Mouse (Mus musculus): ENCODE results near the gene Rexo5. TPM values are rescaled to one million over a fixed set of nuclear protein-coding genes. Genes with fewer than 3 reads are reported as not detected.

Rexo5 gene
- polyA plus RNA-seq, 1 experiment = 8.4 TPM

DNA sequence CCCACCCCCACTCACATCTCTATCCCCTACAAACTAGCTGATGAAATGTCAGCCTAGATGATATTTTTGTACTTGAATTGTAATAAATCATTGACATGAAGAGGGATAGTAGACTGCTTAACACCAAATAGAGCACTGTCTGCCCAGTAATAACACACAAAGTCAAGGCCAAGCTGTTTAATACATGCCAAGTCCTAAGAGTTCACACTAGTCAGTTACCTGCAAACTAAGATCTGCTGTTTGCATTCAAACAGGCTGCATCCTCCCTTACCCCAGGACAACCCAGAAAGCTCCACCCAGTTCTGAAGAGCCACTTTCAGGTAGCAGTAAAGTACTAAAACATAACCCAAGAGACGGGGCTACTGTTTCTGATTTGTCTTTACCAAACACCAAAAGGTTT lies 98.4 kb downstream of the Rexo5 start:
- Histone ChIP-seq H3K4me1 (ENCODE audit: control insufficient read depth, insufficient read depth, insufficient read length, low read length) (peaks cover 5% of the 10 kb centered on the region), H3K27ac (replicated peaks; ENCODE audit: low read depth, low read length) (peak overlapping the region; percentile 58), H3K4me3 (ENCODE audit: insufficient read depth, low read depth, low read length) (no peak overlapping the region)

DNA sequence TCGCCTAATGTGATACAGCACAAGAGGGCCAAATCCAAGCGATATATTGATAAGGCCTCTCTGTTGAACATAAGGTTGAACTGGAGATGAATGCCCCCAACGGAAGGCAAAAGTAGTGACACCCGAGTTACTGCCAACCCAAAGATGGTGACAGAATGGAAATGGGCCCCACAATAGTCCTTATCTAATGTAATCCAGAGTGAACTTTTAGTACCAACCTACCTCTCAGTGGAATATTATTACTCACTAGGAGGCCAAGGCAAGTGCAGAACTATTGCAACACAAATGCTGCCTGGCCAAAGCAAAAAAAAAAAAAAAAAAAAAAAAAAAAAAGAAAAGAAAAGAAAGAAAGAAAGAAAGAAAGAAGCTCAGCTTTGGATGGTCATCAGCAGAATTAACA lies 98.9 kb downstream of the Rexo5 start:
- Histone ChIP-seq H3K27ac (replicated peaks; ENCODE audit: low read depth, low read length) (peak overlapping the region; percentile 58), H3K4me1 (ENCODE audit: control insufficient read depth, insufficient read depth, insufficient read length, low read length) (peaks cover 5% of the 10 kb centered on the region), H3K4me3 (ENCODE audit: insufficient read depth, low read depth, low read length) (no peak overlapping the region)

DNA sequence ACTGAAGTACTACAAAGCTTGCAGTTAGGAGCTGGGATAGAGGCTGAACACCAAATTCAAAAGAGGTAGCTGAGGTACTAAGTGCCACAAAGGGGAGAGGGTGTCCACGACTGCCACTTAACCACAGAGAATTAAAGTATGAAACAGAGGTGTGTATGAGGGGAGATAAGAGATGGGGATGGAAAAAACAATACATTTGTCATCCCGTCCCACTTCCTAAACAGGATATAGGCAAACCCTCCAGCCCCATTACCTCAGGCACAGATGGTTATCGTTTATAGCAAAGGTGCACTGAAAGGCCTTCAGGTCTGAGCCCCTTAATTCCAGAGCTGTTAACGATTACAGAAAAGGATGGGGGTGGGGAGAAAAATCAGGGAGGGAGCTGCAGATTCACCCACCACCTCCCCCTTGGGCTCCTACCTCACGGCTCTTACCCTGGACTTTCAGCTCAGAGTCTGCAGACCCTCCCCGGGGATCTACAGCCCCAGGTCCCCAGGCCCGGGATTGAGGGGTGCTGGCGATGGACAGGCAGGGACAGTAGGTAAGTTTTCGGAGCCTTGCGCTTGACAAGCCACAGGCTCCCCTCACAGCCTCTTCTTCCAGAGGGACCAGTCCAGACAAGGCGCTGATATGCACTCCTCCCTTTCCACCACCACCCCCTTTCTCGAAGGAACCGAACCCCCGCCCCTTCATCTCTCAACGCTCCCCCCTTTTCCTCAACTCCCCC lies 101.2 kb downstream of the Rexo5 start:
- peaks cover 8% of the 10 kb centered on the region; the same call in 1 of the 2 replicates for H3K4me1 ChIP-seq (ENCODE audit: control insufficient read depth, insufficient read depth, insufficient read length, low read length)
- H3K4me3 ChIP-seq (ENCODE audit: insufficient read depth, low read depth, low read length) = peak overlapping the region; percentile 68
- H3K27ac ChIP-seq (replicated peaks; ENCODE audit: low read depth, low read length) = peak overlapping the region; percentile 90

DNA sequence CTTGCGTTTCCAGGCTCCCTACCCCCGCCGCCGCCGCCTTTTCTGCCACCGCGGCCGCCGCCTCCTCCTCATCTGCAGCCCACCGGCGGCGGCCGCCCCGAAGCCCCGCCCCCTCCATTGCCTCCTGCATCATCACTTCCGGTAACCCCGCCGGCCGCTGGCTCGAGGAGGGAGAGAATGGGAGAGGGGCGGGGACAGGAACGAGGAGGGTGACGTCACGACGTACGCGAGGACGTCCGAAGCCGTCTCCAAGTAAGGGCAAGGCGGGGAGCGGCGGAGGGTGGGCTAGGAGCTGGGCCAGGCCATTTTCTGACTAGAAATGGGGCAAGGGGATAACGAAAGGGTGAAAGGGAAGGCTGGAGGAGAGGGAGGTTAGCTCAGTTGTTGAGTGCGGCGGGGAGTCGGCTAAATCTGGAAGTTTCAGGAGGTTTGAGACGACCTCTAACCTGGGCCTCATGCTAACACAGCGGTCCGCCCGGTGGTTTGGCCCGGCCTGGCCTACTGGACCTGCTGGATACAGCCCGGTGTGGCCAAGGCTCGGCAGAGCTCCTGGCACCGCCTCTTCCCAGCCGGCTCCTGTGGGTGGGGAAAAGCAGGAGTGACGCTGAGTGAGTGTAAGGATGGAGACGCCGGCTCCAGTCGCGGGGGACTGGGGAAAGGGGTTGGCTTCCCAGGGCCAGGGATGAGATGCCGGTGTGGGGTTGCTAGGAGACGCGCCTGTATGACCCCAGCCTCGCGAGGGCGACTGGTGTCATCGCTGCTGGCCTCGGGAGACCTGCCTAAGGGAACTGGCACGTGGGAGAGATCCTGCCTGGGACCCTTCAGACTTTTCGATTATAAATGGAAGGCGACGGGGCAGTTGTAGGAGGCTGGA lies 102.1 kb downstream of the Rexo5 start, which contains the start of the genes Lyrm1 and Dcun1d3:
Gene Lyrm1 (plus strand): TSS at position 223 of the 874 bp plus-strand sequence.
Gene Dcun1d3 (minus strand): TSS at position 660 of the 874 bp plus-strand sequence.
- Histone ChIP-seq H3K27ac (replicated peaks; ENCODE audit: low read depth, low read length) (peak within 1 kb of the TSS; percentile 100), H3K4me1 (ENCODE audit: control insufficient read depth, insufficient read depth, insufficient read length, low read length) (peaks cover 7% of the 10 kb centered on the region; the same call in 1 of the 2 replicates), H3K4me3 (ENCODE audit: insufficient read depth, low read depth, low read length) (peak within 1 kb of the TSS; percentile 82)

DNA sequence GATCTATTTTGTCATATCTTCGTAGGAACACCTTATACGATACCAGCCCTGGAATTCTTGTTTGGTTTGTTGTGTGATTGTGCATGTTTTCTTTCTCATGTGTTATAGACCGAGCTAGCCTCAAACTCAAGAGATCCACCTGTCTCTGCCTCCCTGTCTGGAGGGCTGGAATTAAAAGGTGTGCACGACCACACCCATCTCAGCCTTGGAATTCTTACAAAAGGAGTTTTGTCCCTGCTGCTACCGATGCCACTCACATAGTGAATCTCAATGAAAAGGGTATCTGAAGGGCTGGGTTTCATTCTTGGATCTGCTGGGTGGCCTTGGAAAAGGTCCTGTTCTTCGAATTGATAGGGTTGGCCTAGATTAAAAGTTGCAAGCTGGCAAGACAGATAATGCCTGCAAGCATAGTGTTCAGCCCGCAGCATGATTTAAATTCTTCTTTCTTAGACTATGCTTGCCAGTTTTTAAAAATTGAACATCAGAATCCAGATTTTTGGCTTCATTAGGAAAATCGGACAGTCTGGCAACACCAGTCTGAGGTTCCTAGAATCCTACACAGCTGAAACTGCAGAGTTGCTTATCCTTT lies 103.8 kb downstream of the Rexo5 start:
- Histone ChIP-seq H3K27ac (replicated peaks; ENCODE audit: low read depth, low read length) (0 out of 2 replicates have a peak overlapping the region, but pooled peaks have one; percentile 26), H3K4me1 (ENCODE audit: control insufficient read depth, insufficient read depth, insufficient read length, low read length) (peaks cover 5% of the 10 kb centered on the region; the same call in 1 of the 2 replicates), H3K4me3 (ENCODE audit: insufficient read depth, low read depth, low read length) (no peak overlapping the region)

DNA sequence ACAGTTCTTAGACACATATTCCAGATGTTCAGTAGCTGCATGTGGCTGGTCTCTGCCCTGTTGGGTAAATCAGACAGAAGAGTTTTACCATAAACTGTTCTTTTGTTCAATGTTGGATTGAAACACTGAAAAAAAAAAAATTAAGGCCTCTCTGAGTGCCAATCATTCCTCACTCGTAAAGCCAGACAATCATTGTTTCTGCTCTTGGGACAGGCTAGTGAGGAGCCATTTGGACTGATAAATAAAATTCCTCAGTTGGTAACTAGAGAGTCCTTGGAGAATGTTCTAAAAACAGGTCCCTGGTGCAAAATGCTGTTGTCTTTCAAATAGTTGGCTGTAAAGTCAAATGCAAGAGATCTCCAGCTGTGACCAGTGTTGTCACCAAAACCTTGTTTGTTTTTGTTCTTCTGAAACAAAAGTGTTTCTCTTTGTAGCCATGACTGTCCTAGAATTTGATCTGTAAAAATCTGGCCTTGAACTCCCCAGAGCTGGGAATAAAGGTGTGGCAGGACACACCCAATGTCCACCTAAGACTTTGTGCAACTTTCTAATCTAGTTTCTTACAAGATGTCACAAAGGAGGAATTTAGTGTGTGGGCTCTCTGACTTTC lies 104.5 kb downstream of the Rexo5 start:
- H3K4me3 ChIP-seq (ENCODE audit: insufficient read depth, low read depth, low read length) = no peak overlapping the region
- H3K4me1 ChIP-seq (ENCODE audit: control insufficient read depth, insufficient read depth, insufficient read length, low read length) = peaks cover 5% of the 10 kb centered on the region; the same call in 1 of the 2 replicates
- H3K27ac ChIP-seq (replicated peaks; ENCODE audit: low read depth, low read length) = peak overlapping the region; percentile 26; the same call in 1 of the 2 replicates

Other genes starting within 250 kb of the Rexo5 start
- gene Acsm2, start 239.7 kb upstream of the Rexo5 start, polyA plus RNA-seq (2012; ENCODE audit: insufficient read depth, insufficient read length, missing spikeins) = not detected in 2 replicates
- gene Acsm1, start 187.0 kb upstream of the Rexo5 start, polyA plus RNA-seq (2012; ENCODE audit: insufficient read depth, insufficient read length, missing spikeins) = 0.67 TPM in 1 of 2 replicates, not detected in the other
- not detected in 2 replicates for gene Acsm4, start 104.0 kb upstream of the Rexo5 start, polyA plus RNA-seq (2012; ENCODE audit: insufficient read depth, insufficient read length, missing spikeins)
- gene Thumpd1, start 73.2 kb upstream of the Rexo5 start, polyA plus RNA-seq (2012; ENCODE audit: insufficient read depth, insufficient read length, missing spikeins) = 14.5 and 16.7 TPM in 2 replicates
- gene Acsm3, start 33.1 kb upstream of the Rexo5 start, polyA plus RNA-seq (2012; ENCODE audit: insufficient read depth, insufficient read length, missing spikeins) = 87.9 and 175 TPM in 2 replicates
- gene Eri2, start 52 bp downstream of the Rexo5 start, polyA plus RNA-seq (2012; ENCODE audit: insufficient read depth, insufficient read length, missing spikeins) = 3.3 and 5.4 TPM in 2 replicates
- 11.7 and 17.5 TPM in 2 replicates for gene Lyrm1, start 101.9 kb downstream of the Rexo5 start, polyA plus RNA-seq (2012; ENCODE audit: insufficient read depth, insufficient read length, missing spikeins)
- 18.4 and 21.7 TPM in 2 replicates for gene Dcun1d3, start 102.3 kb downstream of the Rexo5 start, polyA plus RNA-seq (2012; ENCODE audit: insufficient read depth, insufficient read length, missing spikeins)

Data from brown adipose tissue, adult 24 weeks (tissue).